Mouse (Mus musculus) heart, postnatal 36 days (tissue): ENCODE measurements around the gene Vhl. TPM values are rescaled to one million over a fixed set of nuclear protein-coding genes. Genes with fewer than 3 reads are reported as not detected.

Source experiments
- DNase-seq, 2 experiments: peaks; one replicate each; pipeline ENCODE4 v3.0.0; 2021 to 2022
- intact Hi-C: fragments of 180-260 bp; cut with DNase I; formaldehyde crosslinking; loops from one replicate; pipeline ENCODE4 v1.15.1; 2025
- total RNA-seq, 2 experiments: library from RNA; stranded (reverse); gene quantifications; 2 replicates each; pipeline ENCODE4 v1.2.3; 2021

Gene Vhl
- total RNA-seq, 2 experiments from 2014 or later = 10.5 to 13.8 TPM

- no peak for DNase-seq
- intact Hi-C loops = no loop called here
Measured at GRCm38 (mm10) chr6:113615489-113615888, 8.3 kb upstream of the Vhl start.

- intact Hi-C loops = loop anchor here (2.0 to 5.0 kb wide), 2 partner anchors 19 to 141 kb away; partner anchors contain the start of genes Brk1 and Creld1
- DNase-seq = no peak
Measured at GRCm38 (mm10) chr6:113623386-113623785, 373 bp upstream of the Vhl start.

- intact Hi-C loops = loop anchor here (5.0 kb wide), 1 partner anchor 143 kb away; the partner anchor contains the start of gene Creld1
- DNase-seq = no peak
Measured at GRCm38 (mm10) chr6:113624989-113625770, 1.4 kb downstream of the Vhl start.

- intact Hi-C loops = no loop called here
- DNase-seq = no peak
Measured at GRCm38 (mm10) chr6:113630322-113630721, 6.6 kb downstream of the Vhl start.

GRCm38 (mm10) chr6:113632863-113633262 is 9.1 kb downstream of the Vhl start:
- intact Hi-C loops = no loop called here
- DNase-seq = no peak

GRCm38 (mm10) chr6:113638302-113639040 is 14.7 kb downstream of the Vhl start, which contains the start of gene Irak2:
TSS of gene Irak2 (plus strand) at chr6:113638467.
- peak; percentile 96 to 97 for DNase-seq
- intact Hi-C loops = loop anchor here (1.0 to 5.0 kb wide), 3 partner anchors 43 to 439 kb away; partner anchors contain the start of gene Tatdn2

GRCm38 (mm10) chr6:113639201-113639600 is 15.4 kb downstream of the Vhl start:
- intact Hi-C loops = loop anchor here (5.0 kb wide), 2 partner anchors 58 to 438 kb away; partner anchors contain the start of gene Tatdn2
- no peak for DNase-seq

- intact Hi-C loops = no loop called here
- DNase-seq = no peak
Measured at GRCm38 (mm10) chr6:113642605-113643004, 18.8 kb downstream of the Vhl start.

GRCm38 (mm10) chr6:113643021-113643420 is 19.3 kb downstream of the Vhl start:
- DNase-seq = no peak
- intact Hi-C loops = no loop called here

- no peak for DNase-seq
- intact Hi-C loops = loop anchor here (2.0 kb wide), 1 partner anchor 25 kb away; no protein-coding TSS in a partner anchor
Measured at GRCm38 (mm10) chr6:113643967-113644366, 20.2 kb downstream of the Vhl start.

GRCm38 (mm10) chr6:113644808-113645207 is 21.0 kb downstream of the Vhl start:
- peak; percentile 64 to 65 for DNase-seq
- intact Hi-C loops = loop anchor here (2.0 kb wide), 1 partner anchor 24 kb away; no protein-coding TSS in a partner anchor

- no peak for DNase-seq
- intact Hi-C loops = no loop called here
Measured at GRCm38 (mm10) chr6:113649346-113650196, 25.8 kb downstream of the Vhl start.

GRCm38 (mm10) chr6:113650197-113650640 is 26.5 kb downstream of the Vhl start:
- intact Hi-C loops = no loop called here
- DNase-seq = no peak

GRCm38 (mm10) chr6:113651626-113652025 is 27.9 kb downstream of the Vhl start:
- no peak for DNase-seq
- intact Hi-C loops = no loop called here

- no peak for DNase-seq
- intact Hi-C loops = no loop called here
Measured at GRCm38 (mm10) chr6:113653551-113653950, 29.8 kb downstream of the Vhl start.

GRCm38 (mm10) chr6:113654102-113654501 is 30.3 kb downstream of the Vhl start:
- no peak for DNase-seq
- intact Hi-C loops = no loop called here

GRCm38 (mm10) chr6:113654753-113655397 is 31.1 kb downstream of the Vhl start:
- intact Hi-C loops = no loop called here
- no peak for DNase-seq

- DNase-seq = no peak
- intact Hi-C loops = no loop called here
Measured at GRCm38 (mm10) chr6:113655475-113655874, 31.7 kb downstream of the Vhl start.

GRCm38 (mm10) chr6:113656847-113657246 is 33.1 kb downstream of the Vhl start:
- no peak for DNase-seq
- intact Hi-C loops = no loop called here

GRCm38 (mm10) chr6:113658226-113658625 is 34.5 kb downstream of the Vhl start:
- intact Hi-C loops = no loop called here
- DNase-seq = no peak
